Mouse (Mus musculus) retina, postnatal 1 day (tissue): Measurements from ENCODE around the gene Efna2.

ENCODE experiments used
- DNase-seq: peaks from one replicate; pipeline ENCODE4 v3.0.0-alpha.2; 2012

The Efna2 gene

DNA sequence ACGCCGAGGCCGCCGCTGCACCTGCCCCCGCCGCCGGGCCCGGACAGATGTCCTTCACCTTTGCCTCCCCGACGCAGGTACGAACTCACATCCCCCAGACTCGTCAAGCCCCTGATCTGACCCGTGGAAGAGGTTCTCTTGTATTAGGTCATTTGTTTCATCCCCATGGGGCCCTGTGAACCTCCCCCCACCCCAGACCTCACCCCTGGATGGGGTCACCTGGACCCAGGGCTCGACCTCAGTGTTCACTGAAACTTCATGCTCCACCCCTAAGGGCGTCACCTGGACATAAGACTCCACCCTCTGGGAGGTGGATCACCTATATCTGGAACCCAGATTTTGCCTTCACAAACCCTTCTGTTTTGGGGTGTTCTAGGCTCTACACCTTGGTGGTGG, 36.8 kb upstream of the Efna2 start:
- DNase-seq: no peak

DNA sequence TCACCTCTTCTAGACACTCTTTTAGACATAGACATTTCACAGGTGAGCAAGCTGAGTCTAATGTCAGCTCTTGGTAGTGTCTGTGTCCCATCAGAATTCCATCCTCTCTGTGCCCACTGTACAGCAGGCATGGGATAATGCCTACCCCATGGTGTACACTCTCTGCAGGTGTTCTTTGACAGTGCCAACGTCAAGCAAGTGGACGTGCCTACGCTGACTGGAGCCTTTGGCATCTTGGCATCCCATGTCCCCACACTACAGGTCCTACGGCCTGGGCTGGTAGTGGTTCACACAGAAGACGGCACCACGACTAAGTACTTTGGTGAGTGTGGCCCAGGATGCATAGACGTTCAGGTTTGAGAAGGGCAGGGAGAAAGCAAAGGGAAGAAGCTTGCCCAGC, 35.6 kb upstream of the Efna2 start:
- DNase-seq: no peak

DNA sequence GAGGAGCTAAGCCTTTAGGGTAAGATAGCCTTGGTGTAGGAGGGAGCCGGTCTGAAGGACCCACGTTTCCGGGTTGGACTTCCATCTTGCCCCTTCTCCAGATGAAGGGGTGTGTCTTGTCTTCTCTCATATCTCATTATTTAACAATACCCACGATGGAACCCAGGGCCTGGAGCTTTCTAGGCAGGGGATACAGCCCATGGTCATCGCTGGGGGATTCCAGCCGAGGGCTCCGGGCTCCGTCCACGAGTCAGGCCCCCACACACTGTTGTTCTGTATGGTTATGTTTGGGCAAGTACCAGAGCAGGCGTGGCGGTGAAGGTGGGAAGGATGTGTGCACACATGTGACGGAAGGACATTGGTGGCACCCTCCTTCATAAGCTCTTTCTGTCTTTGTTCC, 35.1 kb upstream of the Efna2 start:
- no peak for DNase-seq

DNA sequence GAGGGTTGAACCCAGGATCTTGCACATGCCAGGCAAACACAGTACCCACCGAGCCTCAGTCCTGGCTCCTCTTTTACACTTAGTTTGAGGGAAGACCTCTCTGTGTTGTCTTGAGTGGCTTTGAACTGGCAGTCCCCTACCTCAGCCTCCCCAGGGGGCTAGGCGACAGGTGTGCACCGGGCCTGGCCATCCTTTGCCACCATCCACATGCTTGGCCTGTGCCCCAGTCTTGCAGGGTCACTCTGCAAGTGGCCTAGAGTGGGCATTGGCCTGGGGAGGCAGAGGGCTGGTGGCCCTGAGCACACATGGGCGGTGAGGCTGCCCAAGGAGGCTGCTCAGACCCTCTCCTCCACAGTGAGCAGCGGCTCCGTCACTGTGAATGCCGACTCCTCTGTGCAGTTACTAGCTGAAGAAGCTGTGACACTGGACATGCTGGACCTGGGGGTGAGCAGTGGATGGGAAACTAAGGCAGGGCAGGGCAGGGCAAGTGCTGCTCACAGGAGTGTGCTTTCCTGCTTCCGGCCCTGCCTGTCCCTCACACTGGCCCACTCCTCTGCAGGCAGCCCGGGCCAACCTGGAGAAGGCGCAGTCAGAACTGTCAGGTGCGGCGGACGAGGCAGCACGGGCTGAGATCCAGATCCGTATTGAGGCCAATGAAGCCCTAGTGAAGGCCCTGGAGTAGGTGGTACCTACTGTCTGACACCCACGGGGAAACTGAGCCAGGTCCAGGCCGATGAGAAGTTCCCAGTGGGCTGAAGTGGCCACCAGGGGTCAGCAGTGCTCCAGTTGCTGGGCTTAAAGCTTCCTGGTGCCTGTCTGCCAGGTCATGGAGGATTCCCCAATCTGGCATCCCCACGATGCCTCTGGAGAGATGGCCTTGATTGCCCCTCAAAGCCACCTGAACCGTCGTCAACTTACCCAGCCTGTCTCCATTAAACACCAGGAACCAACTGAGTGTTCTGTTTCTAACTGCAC, 34.1 kb upstream of the Efna2 start:
- peak; percentile 84 for DNase-seq

DNA sequence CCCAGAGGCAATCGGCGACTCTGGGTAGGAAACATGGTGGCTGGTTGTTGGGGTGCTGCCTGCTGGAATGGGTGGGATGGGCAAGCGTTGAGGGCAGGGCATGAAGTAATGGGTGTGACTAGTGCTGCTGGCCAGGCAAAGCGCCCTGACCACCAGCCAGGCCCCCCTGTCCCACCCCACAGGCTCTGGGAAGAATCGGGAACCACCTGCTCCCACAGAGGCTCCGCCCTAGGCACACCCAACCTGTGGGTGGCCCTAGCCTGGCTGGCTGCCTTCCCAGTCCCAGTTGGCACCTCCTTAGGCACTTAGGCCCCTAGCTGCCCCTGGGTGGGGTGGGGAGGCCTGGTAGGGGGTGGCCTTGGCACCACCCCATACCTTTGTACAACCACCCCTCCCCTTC, 33.4 kb upstream of the Efna2 start:
- DNase-seq: no peak

DNA sequence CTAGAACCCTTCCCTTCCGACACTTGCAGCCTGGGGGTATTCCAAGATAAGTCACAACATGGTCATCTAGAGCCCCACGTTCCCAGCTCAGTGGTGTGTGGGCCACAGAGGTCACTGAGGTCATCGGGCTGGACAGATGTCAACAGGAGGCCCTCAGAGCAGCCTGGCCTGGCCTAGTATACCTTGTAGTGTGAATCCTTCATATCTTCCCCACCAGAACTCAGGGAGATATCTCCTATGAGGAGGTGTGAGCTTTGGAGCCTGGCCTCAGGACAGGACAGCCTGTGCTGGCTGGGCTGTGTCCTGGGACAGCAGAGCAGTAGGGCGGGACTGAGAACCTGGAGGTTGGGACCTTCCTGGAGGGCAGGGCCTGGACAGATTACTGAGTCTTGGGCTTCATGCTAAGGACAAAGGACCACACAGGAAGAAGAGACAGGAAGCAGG, 32.7 kb upstream of the Efna2 start:
- DNase-seq: no peak

DNA sequence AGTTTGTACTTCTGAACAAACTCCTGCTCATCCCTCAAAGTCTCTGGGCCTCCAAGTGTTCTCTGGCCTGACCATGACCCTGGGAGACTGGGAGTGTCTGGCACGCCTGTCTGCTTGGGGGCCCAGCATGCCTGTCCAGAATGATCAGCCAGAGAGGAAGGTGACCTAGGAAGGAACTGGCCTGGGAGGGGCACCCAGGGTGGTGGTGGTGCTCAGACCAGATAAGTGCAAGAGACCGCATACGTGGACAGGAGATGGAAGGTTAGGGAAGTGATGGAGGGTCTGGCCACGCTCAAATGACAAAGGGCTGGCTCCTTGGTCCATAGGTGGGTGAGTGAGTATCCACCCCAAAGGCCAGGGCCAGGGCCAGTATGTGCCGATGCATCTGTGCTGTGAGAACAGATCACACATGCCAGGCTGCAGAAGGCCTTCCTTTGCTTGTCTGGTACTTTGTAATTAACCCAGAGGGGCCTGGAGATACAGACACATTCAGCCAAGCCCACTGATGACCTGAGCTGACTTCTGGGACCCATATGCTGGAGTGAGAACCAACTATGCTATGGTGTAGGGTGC, 32.0 kb upstream of the Efna2 start:
- DNase-seq: no peak

DNA sequence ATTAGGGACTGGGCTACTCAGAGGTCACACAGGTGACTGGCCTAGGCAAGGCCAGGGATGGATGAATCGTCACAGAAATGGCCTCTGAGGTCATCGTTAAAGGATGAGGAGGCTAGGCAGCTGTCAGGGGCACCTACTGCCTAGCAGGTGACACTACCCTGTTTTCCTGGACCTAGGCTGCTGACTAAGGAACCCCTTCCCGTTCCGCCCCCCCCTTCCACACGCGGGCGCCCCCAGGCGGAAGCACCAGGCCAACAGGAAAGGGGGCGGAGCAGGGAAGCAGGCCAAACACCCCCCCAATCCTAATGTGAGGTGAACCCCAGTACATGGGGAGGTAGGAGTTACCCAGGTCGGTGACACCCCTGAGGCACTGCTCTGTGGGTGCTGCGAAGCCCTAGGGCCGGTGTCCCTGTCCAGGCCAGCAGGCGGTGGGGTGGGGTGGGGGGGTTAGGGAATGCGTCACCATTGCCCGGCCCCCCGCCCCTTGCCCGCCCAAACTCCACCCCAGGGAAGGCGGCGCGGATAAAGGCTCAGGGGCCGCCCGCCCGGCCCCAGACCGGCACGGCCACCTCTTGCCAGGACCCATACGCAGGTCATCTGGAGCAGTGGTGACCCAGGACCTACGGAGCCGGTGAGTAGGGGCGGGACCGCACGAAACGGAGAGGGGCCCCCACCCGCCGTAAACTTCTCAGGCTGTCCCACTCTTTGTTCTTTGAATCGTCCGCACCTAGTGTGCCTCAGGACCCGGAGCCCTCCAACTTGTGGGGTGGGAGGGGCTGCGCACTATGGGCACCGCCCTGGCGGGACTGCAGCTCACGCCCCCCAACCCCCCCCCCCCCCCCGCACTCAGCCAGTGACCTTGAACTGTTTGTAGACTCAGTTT, 31.3 kb upstream of the Efna2 start, which contains the start of gene Midn:
Gene Midn (plus strand): TSS at position 554 of the 883 bp plus-strand sequence.
- peak; percentile 79 for DNase-seq

DNA sequence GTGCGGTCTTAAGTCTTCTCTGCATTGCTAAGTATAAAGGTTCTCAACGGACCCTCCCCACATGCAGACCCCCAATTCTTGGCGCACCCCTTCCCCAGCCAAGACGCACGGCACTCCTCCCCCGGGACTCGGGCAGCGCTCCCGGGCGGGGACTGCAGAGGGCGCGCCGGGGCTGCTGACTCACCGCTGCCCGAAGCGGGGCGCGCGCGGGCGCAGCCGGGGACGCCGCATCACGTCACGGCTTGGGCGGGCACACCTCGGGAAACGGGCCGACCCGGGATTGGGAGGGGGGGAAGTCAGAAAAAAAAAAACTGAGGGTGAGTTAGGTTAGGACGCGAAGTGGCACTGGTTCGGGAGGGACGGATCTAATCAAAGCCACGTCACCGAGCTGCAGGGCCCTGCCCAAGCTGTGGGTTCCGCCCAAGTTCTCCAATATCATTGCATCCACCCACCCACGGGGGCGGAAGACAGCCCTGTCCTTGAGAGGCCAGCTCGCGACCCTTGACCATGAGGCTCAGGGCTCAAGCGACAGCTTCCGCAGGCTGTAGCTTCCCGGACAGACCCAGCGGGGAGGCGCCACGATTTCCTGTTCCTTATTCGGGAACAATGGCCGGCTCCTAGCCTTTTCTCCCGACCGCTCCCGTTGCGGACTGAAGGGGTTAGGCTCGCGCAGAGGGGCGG, 30.5 kb upstream of the Efna2 start:
- DNase-seq: peak; percentile 95

DNA sequence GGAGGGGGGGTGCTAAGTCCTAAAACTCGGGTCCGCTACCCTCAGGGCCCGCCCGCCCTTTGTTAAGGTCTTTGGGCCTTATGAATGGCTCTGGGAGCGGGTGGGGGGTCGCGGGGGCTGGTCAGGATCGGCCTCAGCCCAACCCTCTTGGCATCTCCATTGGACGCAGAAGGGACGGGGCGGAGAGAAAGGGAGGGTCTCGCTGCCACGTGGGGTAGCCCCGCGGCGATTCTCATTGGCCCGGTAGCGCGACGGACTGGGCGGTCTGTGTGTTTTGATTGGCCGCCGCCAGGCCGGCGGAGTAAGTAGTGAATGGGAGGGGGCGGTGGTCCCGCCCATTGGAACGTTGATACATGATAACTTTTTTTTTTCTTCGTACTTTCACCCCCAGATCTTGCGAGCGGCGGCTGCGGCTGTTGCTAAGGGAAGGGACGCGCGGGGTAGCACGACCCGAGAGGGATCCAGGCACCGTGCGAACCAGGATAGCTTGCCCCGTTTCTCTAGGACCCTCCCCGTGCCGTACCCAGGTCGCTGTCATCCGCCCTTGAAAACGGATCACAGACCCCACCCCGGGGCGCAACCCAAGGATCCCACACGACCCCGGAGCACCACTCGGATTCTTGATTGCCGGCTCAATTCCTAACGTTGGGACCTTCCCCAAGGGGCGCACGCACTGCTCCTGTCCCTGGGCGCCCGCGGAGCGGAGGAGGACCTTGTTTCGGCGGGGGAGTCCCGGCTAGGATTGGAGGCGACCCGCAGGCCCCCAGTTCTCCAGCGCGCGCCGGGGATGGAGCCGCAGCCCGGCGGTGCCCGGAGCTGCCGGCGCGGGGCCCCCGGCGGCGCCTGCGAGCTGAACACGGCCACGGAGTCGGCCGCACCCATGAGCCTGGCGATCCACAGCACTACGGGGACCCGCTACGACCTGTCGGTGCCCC, 29.7 kb upstream of the Efna2 start:
- DNase-seq: peak; percentile 99

DNA sequence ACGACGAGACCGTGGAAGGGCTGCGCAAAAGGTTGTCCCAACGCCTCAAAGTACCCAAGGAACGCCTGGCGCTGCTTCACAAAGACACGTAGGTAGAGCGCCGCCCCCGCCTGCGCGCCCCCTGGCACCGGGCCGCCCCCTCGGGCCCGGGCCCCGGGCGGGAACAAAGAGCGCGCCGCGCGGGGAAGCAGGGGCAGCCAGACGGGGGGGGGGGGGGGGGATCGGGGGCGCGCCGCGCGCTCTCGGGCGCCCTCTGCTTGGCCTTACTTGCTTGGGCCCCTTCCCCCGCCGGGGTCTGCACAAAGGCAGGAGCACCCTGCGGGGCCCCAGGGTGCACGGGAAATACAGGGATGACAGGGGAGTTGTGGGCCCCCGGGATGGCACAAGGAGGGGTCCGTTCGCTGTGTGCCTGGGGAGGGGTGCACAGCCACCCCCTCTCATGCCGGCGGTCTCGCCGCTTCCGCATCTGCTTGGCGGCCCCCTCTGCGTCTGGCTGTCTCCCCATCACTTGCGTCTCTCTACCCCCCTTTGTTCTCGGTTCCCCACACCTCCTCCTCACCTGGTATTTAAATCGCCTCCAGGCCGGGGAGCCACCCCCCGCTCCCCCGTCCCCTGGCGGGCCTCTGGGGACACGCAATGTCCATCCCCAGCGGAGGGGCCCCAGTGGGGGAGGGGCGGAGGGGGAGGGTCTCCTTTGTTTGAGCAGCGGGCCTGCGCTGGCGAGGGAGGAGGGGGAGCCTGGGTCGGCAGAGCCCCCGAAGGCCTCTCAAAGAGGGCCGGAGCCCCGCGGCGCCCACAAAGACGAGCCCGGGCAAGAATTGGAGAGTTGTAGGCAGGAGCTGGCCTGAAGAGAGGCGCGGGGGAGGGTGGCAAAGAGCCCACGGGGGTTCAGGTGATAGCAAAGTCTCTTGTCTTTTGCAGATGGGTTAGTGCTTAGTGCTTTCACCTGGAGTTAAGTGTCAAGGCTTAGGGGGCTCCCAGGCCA, 28.8 kb upstream of the Efna2 start:
- peak; percentile 91 for DNase-seq

DNA sequence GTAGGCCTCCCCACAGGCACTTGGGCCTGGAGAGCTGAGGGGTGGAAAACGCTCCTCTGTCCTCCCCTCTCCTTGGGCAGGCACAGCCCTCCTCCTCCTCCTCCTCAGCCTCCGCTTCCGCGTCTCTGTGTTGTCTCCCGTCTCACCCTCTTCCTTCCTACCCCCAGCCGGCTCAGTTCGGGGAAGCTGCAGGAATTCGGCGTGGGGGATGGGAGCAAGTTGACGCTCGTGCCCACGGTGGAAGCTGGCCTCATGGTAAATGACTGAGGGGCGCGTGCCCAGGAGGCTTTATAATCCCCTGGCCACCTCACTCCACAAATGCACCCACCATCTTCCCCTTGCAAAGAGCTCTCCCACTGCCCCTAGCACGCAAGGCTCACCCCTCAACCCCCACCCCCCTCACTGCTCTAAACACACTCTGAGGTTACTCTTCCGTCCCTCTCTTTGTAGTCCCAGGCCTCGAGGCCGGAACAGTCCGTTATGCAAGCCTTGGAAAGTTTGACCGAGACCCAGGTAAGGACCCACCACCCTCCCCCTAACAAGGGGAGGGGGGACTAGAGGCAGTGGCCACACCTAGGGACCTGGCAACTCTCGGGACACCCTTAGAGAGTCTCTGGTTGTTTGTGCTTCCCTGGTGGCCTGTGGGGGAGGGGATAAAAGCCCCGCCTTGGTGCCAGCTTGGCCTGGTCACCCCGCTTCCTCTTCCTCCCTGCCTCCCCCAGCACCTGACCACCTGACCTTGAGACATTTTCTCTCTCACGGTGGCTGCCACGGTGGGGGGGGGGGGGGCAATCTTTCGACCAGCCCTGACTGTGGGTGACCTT, 27.9 kb upstream of the Efna2 start:
- peak; percentile 77 for DNase-seq

DNA sequence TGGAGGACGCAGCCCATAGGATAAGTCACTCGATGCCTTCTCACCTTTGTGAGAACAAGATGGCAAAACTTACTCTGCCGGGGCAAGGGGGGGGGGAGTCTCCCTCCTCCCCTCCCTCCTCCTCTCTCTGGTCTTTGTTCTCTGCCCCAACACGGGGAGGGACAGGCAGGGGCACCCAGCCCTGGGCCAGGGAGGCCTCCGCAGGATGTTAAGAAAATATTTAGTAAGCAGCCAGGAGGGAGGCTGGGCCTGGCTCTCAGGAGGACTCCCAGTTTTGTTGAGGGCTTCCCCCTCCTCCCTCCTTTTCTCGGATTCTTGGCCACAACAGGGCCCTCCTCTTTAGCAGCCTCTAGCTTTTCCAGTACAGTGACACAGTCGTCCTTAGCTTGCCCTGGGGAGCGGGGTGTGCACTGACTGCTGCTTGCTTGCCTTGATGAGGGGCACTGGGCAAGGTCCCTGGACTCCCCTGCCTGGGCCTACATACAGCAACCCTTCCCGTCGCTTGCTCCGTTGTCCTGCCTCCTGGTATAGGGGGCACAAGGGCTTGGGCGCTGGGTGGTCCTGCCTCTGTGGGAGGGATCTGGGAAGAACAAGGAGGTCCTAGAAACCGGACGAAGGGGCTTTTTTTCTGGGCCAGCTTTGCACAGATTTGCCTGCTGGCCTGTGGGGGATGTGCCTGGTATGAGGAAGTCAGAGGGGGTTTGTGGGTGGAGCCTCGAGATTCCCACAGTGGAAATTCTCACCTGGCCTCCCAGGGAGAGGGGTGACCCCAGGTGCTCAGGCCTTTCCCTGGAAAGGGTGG, 27.0 kb upstream of the Efna2 start:
- DNase-seq: peak; percentile 72

DNA sequence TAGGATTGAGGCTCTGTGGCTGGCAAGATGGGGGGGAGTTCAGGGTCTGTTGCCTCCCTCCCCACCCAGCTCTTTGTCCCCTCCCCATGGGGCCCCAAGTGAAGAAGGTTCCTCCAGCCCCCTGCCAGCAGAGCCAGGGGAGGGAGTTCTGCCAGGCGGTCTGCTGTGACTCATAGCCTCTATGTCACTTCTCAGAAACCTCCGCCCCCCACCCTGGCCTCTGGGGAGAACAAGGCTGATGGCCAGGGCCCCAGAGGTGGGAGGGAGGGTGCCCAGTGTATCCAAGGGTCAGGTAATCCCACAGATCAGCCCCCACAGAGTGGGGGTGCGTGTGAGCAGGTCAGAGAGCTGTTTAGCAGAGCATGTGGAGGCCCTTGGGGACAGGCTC, 26.4 kb upstream of the Efna2 start:
- DNase-seq: peak; percentile 48

DNA sequence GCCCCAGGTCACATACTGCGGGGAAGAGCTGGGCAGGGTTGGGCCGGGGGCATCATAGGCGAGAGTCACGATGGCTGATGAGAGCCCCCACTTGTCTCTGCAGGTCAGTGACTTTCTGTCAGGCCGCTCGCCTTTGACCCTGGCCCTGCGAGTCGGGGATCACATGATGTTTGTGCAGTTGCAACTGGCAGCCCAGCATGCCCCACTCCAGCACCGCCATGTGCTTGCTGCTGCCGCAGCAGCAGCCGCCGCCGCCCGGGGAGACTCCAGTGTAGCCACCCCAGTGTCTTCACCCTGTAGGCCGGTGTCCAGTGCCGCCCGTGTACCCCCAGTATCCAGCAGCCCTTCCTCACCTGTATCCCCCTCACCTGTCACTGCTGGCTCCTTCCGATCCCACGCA, 25.6 kb upstream of the Efna2 start:
- no peak for DNase-seq

DNA sequence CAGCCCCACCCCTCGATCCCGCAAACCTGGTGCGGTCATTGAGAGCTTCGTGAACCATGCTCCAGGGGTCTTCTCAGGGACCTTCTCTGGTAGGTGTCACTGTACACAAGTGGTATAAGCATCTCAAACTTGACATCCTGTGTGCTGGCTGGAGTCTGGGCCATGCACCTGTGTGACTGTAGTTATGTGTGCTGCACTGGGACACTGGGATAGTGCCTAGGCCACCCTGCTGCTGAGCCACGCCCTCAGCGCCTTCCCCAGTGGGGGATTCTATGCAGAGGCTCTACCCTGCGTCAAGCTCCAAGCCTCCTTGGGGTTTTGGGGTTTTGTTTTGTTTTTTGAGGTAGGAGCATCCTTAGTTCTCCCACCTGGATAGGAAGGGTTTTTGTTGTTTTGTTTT, 24.9 kb upstream of the Efna2 start:
- DNase-seq: no peak

DNA sequence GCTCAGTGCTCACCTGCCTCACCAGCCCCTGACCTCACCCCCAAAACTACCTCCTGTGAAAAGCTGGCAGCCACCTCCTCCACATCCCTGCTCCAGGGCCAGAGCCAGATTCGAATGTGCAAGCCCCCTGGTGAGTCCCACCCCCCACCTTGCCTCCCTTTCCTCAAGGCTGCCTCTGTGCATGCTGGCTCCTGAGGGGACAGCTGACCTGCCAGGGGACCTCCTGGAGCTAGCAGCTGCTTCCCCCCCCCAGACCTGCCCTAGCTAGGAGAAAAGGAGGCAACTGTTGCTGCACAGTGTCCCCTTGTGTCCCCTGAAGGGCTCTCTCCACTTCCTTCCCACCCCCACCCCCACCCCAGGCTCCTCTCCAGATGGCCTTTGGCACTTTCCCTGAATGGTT, 24.0 kb upstream of the Efna2 start:
- no peak for DNase-seq

DNA sequence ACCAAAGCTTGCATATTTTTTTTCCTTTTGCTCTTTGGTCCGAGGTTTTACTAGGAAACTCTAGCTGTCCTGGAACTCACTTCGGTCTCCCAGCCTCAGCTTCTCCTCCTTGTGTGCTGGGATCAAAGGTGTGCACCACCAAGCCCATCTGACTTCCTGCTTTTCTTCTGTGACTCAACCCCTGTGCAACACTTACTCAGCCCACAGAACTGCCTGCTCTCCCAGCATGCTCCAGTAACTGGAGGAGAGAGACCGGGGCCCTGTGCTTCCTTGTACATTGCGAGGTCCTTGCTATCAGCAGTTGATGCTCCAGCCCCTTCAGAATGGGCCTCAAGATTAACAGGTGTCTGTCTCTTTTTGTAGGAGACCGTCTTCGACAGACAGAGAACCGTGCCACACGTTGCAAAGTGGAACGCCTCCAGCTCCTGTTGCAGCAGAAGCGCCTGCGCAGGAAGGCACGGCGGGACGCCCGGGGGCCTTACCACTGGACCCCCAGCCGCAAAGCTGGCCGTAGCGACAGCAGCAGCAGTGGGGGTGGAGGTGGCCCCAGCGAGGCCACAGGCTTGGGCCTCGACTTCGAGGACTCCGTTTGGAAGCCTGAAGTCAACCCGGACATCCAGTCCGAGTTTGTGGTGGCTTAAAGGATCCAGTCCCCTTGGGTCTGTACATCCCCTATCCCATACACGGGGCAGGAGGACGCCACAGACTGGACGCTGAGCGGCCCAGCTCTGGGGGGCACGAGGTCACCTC, 23.1 kb upstream of the Efna2 start:
- DNase-seq: no peak
